Mouse (Mus musculus) colon, adult 2 months (tissue): ENCODE data around the gene Spg21. TPM values are rescaled to one million over a fixed set of nuclear protein-coding genes. Genes with fewer than 3 reads are reported as not detected.

Experiments
- polyA plus RNA-seq: library from polyadenylated mRNA; depleted of rRNA; stranded (reverse); fragments of >200 nt; gene quantifications from 2 replicates; pipeline ENCODE4 v1.2.3, GENCODE M21; 2012; rRNA removed

Gene Spg21
- polyA plus RNA-seq = 11.5 and 12.6 TPM in 2 replicates

DNA sequence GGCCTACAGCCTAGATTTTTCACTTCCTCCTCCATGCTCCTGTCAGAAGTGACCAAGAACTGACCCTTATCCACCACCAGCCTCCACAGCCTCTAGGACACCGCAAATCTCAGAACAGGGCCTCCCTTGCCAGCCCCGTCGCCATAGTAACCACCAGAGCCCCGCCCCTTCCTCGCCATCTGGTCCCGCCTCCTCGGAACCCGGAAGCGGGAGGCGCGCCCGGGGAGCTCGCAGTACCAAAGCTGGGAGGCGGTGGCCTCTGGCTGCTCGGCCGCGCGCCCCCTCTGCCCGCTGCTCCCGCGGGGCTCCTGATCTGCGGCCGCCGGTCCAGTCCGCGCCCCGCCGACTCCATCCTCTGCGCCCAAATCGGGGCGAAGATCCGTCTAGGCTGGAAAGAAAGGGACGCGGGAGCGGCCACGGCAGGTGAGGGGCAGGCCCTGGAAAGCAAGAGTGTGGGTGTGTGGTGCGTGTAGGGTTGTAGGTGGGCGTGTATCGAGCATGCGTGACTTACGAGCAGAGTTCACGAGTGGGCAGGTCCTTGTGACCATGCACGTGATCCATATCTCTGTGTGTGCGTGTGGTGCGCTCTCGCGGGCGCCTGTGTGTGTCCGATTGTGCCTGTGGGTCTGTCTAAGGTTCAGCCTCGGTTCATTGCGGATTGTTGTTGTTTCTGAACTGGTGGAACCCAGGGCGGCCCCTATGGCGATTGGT, at the start of gene Spg21:
TSS of gene Spg21 (plus strand) at position 216 of the 711 bp plus-strand sequence.

GRCm38 (mm10) chr9:65422760-65423501, 37.8 kb upstream of the Spg21 start, which contains the start of gene Slc51b:
Slc51b (minus strand) TSS chr9:65422955.

GRCm38 (mm10) chr9:65435671-65436301, 25.0 kb upstream of the Spg21 start, which contains the start of gene Mtfmt:
Mtfmt (plus strand) TSS chr9:65435782.

GRCm38 (mm10) chr9:65519807-65520504, 59.2 kb downstream of the Spg21 start, which contains the start of gene Ankdd1a:
Ankdd1a (minus strand) TSS chr9:65520193.

Other genes with a start within 250 kb of the Spg21 start
- 8.3 and 10.1 TPM in 2 replicates for gene Cilp, start 195.8 kb upstream of the Spg21 start, polyA plus RNA-seq
- 7.6 and 10.6 TPM in 2 replicates for gene Clpx, start 166.7 kb upstream of the Spg21 start, polyA plus RNA-seq
- gene Pdcd7, start 114.8 kb upstream of the Spg21 start, polyA plus RNA-seq = 11.4 and 14.9 TPM in 2 replicates
- 0.31 and 0.57 TPM in 2 replicates for gene Ubap1l, start 99.9 kb upstream of the Spg21 start, polyA plus RNA-seq
- gene Kbtbd13, start 69.3 kb upstream of the Spg21 start, polyA plus RNA-seq = 1.3 and 2.0 TPM in 2 replicates
- 6.4 and 8.7 TPM in 2 replicates for gene Rasl12, start 62.4 kb upstream of the Spg21 start, polyA plus RNA-seq
- 2.3 and 2.7 TPM in 2 replicates for gene Slc51b, start 38.0 kb upstream of the Spg21 start, polyA plus RNA-seq
- gene Mtfmt, start 25.2 kb upstream of the Spg21 start, polyA plus RNA-seq = 8.4 and 10.7 TPM in 2 replicates
- gene Ankdd1a, start 59.2 kb downstream of the Spg21 start, polyA plus RNA-seq = not detected in 2 replicates
- gene Plekho2, start 119.1 kb downstream of the Spg21 start, polyA plus RNA-seq = 13.8 and 17.2 TPM in 2 replicates
- 3.1 and 4.6 TPM in 2 replicates for gene Pif1, start 126.2 kb downstream of the Spg21 start, polyA plus RNA-seq
- 45.0 and 57.6 TPM in 2 replicates for gene Rbpms2, start 168.7 kb downstream of the Spg21 start, polyA plus RNA-seq
- gene Oaz2, start 207.1 kb downstream of the Spg21 start, polyA plus RNA-seq = 82.2 and 94.7 TPM in 2 replicates